Mouse (Mus musculus) mammary gland, adult 2 months (tissue): Measurements from ENCODE around the gene Tigd4. TPM values are rescaled to one million over a fixed set of nuclear protein-coding genes. Genes with fewer than 3 reads are reported as not detected.

Experiments
- polyA plus RNA-seq: library from polyadenylated mRNA; depleted of rRNA; stranded (reverse); fragments of >200 nt; gene quantifications from 2 replicates; pipeline ENCODE4 v1.2.3, GENCODE M21; 2012; ENCODE audit warnings: low replicate concordance; rRNA removed

Gene Tigd4
- 0.04 TPM in 1 of 2 replicates, not detected in the other for polyA plus RNA-seq

DNA sequence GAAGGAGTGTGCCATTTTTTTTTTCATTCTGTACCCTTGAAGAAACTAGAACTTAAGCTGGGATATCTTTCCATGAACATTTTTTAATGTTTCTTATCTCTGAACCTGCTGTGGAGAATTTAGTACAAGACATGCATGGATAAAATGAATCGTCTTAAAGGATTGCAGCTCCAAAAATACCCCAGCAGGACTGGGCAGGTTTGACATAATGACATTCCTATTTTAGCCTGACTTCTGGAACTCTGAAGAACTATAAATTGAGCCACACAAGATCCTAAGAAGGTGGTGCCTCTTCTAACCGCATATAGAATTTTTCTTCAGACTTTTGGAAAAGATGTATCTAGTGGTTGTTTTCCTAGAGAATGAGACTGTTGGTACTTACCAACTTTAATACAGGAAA, at the start of gene Tigd4:
TSS of gene Tigd4 (plus strand) at position 301 of the 400 bp plus-strand sequence.

DNA sequence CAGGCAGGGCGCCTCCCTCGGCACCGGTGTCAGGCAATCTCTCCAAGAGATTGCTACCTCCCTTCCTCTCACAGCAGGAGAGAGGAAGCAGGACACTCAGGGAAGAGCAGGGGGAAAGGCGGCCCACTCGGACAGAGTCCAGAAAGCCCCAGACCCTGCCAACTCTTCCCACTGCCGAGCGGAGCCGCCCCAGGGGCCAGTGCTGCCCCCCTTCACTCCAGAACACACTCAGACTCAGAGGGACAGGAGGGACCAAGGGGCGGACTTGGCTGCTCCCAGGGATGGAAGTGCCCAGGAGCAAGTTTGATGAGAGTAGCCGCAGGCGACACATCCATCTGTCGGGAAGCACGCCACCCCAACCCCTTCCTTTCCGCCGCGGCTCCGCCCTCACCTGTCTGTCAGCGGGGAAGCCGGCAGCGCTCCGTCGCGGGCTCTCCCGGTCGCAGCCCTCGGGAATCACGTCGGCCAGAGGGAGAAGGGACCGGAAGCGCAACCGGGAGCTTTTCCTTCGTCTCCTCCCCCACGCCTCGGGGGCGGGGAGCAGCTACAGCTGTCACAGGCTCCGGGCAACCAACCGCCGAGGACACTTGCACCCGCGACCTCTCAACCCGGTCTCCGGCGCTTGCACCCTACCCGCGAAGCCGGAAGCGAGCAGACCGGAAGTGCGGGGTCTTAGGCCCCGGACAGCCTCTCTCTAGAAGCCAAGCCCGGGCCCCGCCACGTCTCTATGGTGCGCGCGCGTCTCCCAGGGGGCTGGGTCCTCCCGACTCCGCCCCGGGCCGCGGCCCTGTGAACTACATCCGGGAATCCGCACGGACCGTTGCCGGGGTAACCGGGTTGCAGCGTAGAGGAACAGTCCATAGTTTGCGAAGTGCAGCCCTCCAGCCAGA, 11.1 kb upstream of the Tigd4 start, which contains the start of gene Arfip1:
TSS of gene Arfip1 (minus strand) at position 603 of the 890 bp plus-strand sequence.

Other genes with a start within 250 kb of the Tigd4 start
- gene Fhdc1, start 113.1 kb upstream of the Tigd4 start, polyA plus RNA-seq: 2.7 and 3.1 TPM in 2 replicates
- gene Arfip1, start 10.9 kb upstream of the Tigd4 start, polyA plus RNA-seq: 7.0 and 12.4 TPM in 2 replicates
- 4.8 and 7.9 TPM in 2 replicates for gene Tmem154, start 72.6 kb downstream of the Tigd4 start, polyA plus RNA-seq
- gene Fbxw7, start 221.7 kb downstream of the Tigd4 start, polyA plus RNA-seq: 2.4 and 4.7 TPM in 2 replicates